Mouse (Mus musculus) stomach, embryonic 14.5 days (tissue): Measurements from ENCODE around the gene Tmem26. TPM values are rescaled to one million over a fixed set of nuclear protein-coding genes. Genes with fewer than 3 reads are reported as not detected.

Source experiments
- ATAC-seq: fragments of 200-750 bp; cut with Nextera tagmentation; 2 replicates; pipeline ENCODE4 v1.8.0; 2017; ENCODE audit warnings: low read depth, moderate TSS enrichment; ENCODE audit not compliant: insufficient number of reproducible peaks, insufficient read depth, low FRiP score
- H3K27ac ChIP-seq: fragments of 300-500 bp; sonication (generic); 2 replicates; pipeline ENCODE4 v1.5.1; 2014; ENCODE audit warnings: mild to moderate bottlenecking, low read length, moderate library complexity, mixed read lengths
- H3K27me3 ChIP-seq: fragments of 300-500 bp; sonication (generic); 2 replicates; pipeline ENCODE4 v1.6.1; 2014; ENCODE audit warnings: low read length, control low read depth, mixed read lengths; ENCODE audit not compliant: control insufficient read depth, insufficient read depth
- H3K36me3 ChIP-seq: fragments of 300-500 bp; sonication (generic); 2 replicates; pipeline ENCODE4 v1.6.1; 2014; ENCODE audit warnings: mild to moderate bottlenecking, control low read depth, low read length, moderate library complexity, mixed read lengths; ENCODE audit not compliant: control insufficient read depth, insufficient read depth
- H3K4me1 ChIP-seq: fragments of 300-500 bp; sonication (generic); 2 replicates; pipeline ENCODE4 v1.6.1; 2014; ENCODE audit warnings: low read length, control low read depth, mixed read lengths; ENCODE audit not compliant: control insufficient read depth, insufficient read depth
- H3K4me2 ChIP-seq: fragments of 300-500 bp; sonication (generic); replicated peaks from 2 replicates; pipeline ENCODE4 v1.6.1; 2014; ENCODE audit warnings: low read depth, low read length, control low read depth
- H3K4me3 ChIP-seq: fragments of 300-500 bp; sonication (generic); 2 replicates; pipeline ENCODE4 v1.5.1; 2014; ENCODE audit warnings: low read depth, low read length, control low read depth
- H3K9ac ChIP-seq: fragments of 300-500 bp; sonication (generic); replicated peaks from 2 replicates; pipeline ENCODE4 v1.6.1; 2014; ENCODE audit warnings: low read depth, mild to moderate bottlenecking, control low read depth, low read length, moderate library complexity, mixed read lengths
- H3K9me3 ChIP-seq: fragments of 300-500 bp; sonication (generic); 2 replicates; pipeline ENCODE4 v1.6.1; 2016; ENCODE audit warnings: low read depth, low read length, control low read depth; ENCODE audit not compliant: control insufficient read depth
- WGBS: fragments of 180-500 bp; shearing (Covaris S2); extraction: QIAGEN DNeasy Blood & Tissue Kit; methylation state at CpG from one replicate; pipeline ENCODE4 v1.1.7; 2014; 5-methylcytosine and 5-hydroxymethylcytosine counted together
- polyA plus RNA-seq: library from polyadenylated mRNA; unstranded; fragments of >200 nt; fragmentation: Nextera tagmentation; extraction: Ambion mirVana; gene quantifications from 2 replicates; pipeline ENCODE4 v1.2.1, GENCODE M21; 2014

Tmem26 gene
- polyA plus RNA-seq, 1 experiment from 2014 or later = 21.5 TPM

- H3K27me3 ChIP-seq = no peaks in the 10 kb centered on the region
- no peak for ATAC-seq
- WGBS = 38% methylated on average over 9 of the region's 9 CpGs
These were observed 57.8 kb downstream of the Tmem26 start for GRCm38 (mm10) chr10:68781067-68781868.

DNA sequence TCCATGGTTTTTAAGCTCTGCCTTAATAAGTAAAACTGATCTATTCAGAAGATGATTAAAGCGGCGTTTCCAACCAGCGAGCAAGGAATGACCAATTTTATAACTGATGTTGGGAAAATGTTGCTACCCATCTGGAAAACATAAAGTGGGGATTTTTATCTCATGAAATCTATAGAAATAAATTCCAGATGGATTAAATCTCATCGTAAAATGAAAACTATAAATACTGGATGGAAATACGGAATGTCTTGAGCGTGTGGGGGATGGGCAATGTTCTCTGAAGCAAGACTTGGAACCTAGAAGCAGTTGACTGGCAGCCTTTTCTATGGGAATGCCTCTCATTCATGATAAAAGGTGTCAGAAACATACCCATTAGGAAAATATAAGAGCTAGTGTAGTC lies 59.3 kb downstream of the Tmem26 start:
- Histone ChIP-seq H3K9ac (no peak overlapping the region), H3K27ac (no peak overlapping the region), H3K4me2 (no peak overlapping the region), H3K27me3 (no peaks in the 10 kb centered on the region), H3K9me3 (no peaks in the 10 kb centered on the region), H3K36me3 (no peaks in the 10 kb centered on the region), H3K4me3 (no peak overlapping the region), H3K4me1 (peaks cover 8% of the 10 kb centered on the region; the same call in 1 of the 2 replicates)
- ATAC-seq = no peak
- WGBS = 82% methylated on average over 6 of the region's 6 CpGs

More at GRCm38 (mm10) chr10:68781067-68781868, 57.8 kb downstream of the Tmem26 start:
- Histone ChIP-seq H3K4me2 (no peak overlapping the region), H3K4me3 (no peak overlapping the region), H3K27ac (no peak overlapping the region; the same call in 1 of the 2 replicates), H3K9ac (no peak overlapping the region), H3K36me3 (no peaks in the 10 kb centered on the region), H3K4me1 (peaks cover 10% of the 10 kb centered on the region; the same call in 1 of the 2 replicates), H3K9me3 (no peaks in the 10 kb centered on the region)

DNA sequence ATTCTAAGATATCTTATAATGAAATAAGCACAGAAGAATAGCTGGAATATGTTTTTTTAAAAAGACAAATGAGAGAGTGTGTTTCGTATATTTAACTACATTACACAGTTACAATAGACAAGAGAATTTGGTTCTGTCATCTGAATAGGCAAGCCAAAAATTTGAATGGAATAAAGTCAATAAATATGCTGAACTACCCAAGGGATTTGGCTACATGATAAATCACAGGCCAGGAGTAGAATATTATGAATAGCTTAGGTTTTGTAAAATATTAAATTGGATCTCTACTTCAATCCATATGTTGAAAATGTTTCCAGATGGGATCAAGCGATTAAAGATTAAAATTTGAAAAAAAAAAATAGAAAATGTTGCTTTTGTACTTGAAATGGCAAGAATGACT lies 60.4 kb downstream of the Tmem26 start:
- Histone ChIP-seq H3K4me2 (no peak overlapping the region), H3K4me3 (no peak overlapping the region), H3K4me1 (peaks cover 8% of the 10 kb centered on the region; the same call in 1 of the 2 replicates), H3K9ac (no peak overlapping the region), H3K36me3 (no peaks in the 10 kb centered on the region), H3K27me3 (no peaks in the 10 kb centered on the region), H3K9me3 (no peaks in the 10 kb centered on the region), H3K27ac (no peak overlapping the region)
- ATAC-seq = no peak
- WGBS = 82% methylated on average over 2 of the region's 2 CpGs

DNA sequence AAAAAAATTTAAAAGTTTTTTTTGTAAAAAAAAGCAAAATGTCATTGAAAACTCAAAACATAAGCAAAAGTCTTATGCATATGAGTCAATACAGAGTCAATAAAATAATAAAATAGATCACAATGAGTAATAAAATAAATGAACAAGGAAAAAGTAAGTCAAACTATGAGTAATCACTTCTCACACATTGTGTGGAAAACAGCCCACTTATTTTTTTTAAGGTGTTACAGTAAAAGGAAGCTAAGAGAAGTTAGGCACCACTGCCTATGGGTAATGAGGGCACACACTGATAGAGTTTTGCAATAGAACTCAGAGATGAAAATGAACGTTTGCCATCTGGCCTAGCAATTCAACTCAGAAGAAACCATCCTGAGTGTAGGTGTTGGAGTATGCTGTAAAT lies 61.0 kb downstream of the Tmem26 start:
- Histone ChIP-seq H3K36me3 (no peaks in the 10 kb centered on the region), H3K9ac (no peak overlapping the region), H3K4me2 (no peak overlapping the region), H3K4me1 (peaks cover 8% of the 10 kb centered on the region; the same call in 1 of the 2 replicates), H3K27me3 (no peaks in the 10 kb centered on the region), H3K27ac (no peak overlapping the region), H3K4me3 (no peak overlapping the region), H3K9me3 (no peaks in the 10 kb centered on the region)
- no peak for ATAC-seq
- WGBS = 88% methylated on average over 1 of the region's 1 CpGs

GRCm38 (mm10) chr10:68795466-68795865 lies 72.0 kb downstream of the Tmem26 start:
- no peaks in the 10 kb centered on the region for H3K36me3 ChIP-seq
- no peak for ATAC-seq
- H3K27me3 ChIP-seq = no peaks in the 10 kb centered on the region
- H3K4me1 ChIP-seq = no peaks in the 10 kb centered on the region
- no peak overlapping the region for H3K4me3 ChIP-seq
- 24% methylated on average over 3 of the region's 3 CpGs for WGBS
- H3K4me2 ChIP-seq = no peak overlapping the region
- H3K27ac ChIP-seq = no peak overlapping the region
- no peaks in the 10 kb centered on the region for H3K9me3 ChIP-seq
- H3K9ac ChIP-seq = no peak overlapping the region

DNA sequence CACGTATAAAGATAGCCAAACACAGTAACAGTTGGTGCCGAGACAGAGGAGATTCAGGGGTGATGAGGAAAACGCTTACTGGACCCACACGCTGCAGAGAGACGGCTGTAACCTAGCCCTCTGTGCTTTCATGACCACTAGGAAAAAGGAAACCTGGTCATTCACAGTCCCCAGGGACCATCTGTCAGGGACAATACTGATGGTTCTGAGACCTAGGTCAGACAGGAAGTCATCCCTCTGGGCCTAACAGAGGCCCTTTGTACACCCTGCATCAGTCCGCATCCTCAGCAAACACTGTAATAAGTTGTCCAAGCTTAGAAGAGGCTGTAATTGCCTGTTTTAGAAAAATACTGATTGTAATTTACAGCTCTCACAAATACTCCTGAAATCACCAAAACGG lies 76.4 kb downstream of the Tmem26 start:
- WGBS = 53% methylated on average over 7 of the region's 7 CpGs
- ATAC-seq = no peak
- Histone ChIP-seq H3K4me1 (no peaks in the 10 kb centered on the region), H3K27ac (no peak overlapping the region), H3K4me3 (no peak overlapping the region), H3K9me3 (no peaks in the 10 kb centered on the region), H3K27me3 (no peaks in the 10 kb centered on the region), H3K4me2 (no peak overlapping the region), H3K9ac (no peak overlapping the region), H3K36me3 (no peaks in the 10 kb centered on the region)

DNA sequence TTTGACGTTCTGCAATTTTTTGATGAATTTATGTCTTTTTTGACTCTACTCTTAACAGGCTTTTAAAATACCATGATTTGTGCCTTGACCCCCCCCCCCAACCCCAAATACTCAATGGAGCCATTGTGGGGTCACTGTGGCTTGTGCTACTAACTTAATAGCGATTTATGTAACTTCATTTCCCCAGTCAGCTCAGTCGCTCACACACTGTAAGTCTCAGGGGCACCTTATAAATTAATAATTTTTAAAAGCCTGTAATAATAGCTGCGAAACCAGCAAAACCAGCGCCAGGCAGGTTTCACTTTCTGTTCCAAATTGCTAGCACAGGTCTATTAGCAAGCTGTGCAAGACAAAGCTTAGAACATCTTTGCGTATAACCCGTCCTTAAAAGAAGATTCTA lies 76.9 kb downstream of the Tmem26 start:
- ATAC-seq = no peak
- H3K27ac ChIP-seq = no peak overlapping the region
- no peak overlapping the region for H3K9ac ChIP-seq
- H3K27me3 ChIP-seq = no peaks in the 10 kb centered on the region
- H3K4me3 ChIP-seq = no peak overlapping the region
- 79% methylated on average over 7 of the region's 7 CpGs for WGBS
- H3K36me3 ChIP-seq = no peaks in the 10 kb centered on the region
- H3K4me2 ChIP-seq = no peak overlapping the region
- H3K9me3 ChIP-seq = no peaks in the 10 kb centered on the region
- no peaks in the 10 kb centered on the region for H3K4me1 ChIP-seq

DNA sequence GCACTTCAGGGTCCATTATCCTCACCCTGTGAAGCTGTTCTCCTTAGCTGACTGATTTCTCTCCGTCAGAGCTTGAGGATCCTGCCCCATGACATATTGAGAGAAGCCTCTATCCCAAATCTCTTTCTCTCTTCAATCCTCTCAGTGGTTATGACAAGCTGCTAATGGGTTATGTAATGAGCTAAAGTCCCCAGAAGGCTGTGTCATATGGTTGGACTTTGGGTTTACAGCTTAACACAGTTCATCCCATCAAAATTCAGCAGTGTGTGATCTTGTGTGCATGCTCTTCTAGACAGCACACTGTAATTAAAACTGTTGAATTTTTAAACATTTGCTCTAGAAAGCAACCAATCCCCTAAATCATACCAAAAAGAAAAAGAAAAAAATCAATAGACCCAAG lies 82.9 kb downstream of the Tmem26 start:
- Histone ChIP-seq H3K27me3 (no peaks in the 10 kb centered on the region), H3K4me1 (no peaks in the 10 kb centered on the region), H3K4me3 (no peak overlapping the region), H3K36me3 (no peaks in the 10 kb centered on the region), H3K9ac (no peak overlapping the region), H3K9me3 (no peaks in the 10 kb centered on the region), H3K4me2 (no peak overlapping the region), H3K27ac (no peak overlapping the region)
- whole genome bisulfite sequencing = 77% methylated on average over 1 of the region's 1 CpGs
- no peak for ATAC-seq

- no peaks in the 10 kb centered on the region for H3K36me3 ChIP-seq
- H3K4me1 ChIP-seq = no peaks in the 10 kb centered on the region
- no peaks in the 10 kb centered on the region for H3K27me3 ChIP-seq
- H3K9ac ChIP-seq = no peak overlapping the region
- no peak overlapping the region for H3K4me2 ChIP-seq
- no peak overlapping the region for H3K27ac ChIP-seq
- 81% methylated on average over 5 of the region's 5 CpGs for WGBS
- no peaks in the 10 kb centered on the region for H3K9me3 ChIP-seq
- no peak for ATAC-seq
- no peak overlapping the region for H3K4me3 ChIP-seq
These were observed 87.5 kb downstream of the Tmem26 start for GRCm38 (mm10) chr10:68810958-68811357.
